Mouse (Mus musculus) midbrain, embryonic 15.5 days (tissue): ENCODE data around the gene Aldh1l1. TPM values are rescaled to one million over a fixed set of nuclear protein-coding genes. Genes with fewer than 3 reads are reported as not detected.

ENCODE experiments used
- ATAC-seq: fragments of 200-750 bp; cut with Nextera tagmentation; replicated peaks from 2 replicates; pipeline ENCODE4 v1.8.0; 2017; ENCODE audit warnings: moderate TSS enrichment
- H3K27ac ChIP-seq: fragments of 300-500 bp; sonication (generic); 2 replicates; pipeline ENCODE4 v1.5.1; 2015; ENCODE audit warnings: mild to moderate bottlenecking, inconsistent platforms
- H3K27me3 ChIP-seq: fragments of 300-500 bp; sonication (generic); replicated peaks from 2 replicates; pipeline ENCODE4 v1.6.1; 2015; ENCODE audit warnings: inconsistent platforms
- H3K36me3 ChIP-seq: fragments of 300-500 bp; sonication (generic); replicated peaks from 2 replicates; pipeline ENCODE4 v1.6.1; 2015; ENCODE audit warnings: inconsistent platforms
- H3K4me1 ChIP-seq: fragments of 300-500 bp; sonication (generic); 2 replicates; pipeline ENCODE4 v1.6.1; 2015; ENCODE audit warnings: inconsistent platforms
- H3K4me2 ChIP-seq: fragments of 300-500 bp; sonication (generic); 2 replicates; pipeline ENCODE4 v1.6.1; 2015; ENCODE audit warnings: inconsistent platforms, mild to moderate bottlenecking, moderate library complexity
- H3K4me3 ChIP-seq: fragments of 300-500 bp; sonication (generic); 2 replicates; pipeline ENCODE4 v1.5.1; 2015; ENCODE audit warnings: mild to moderate bottlenecking, inconsistent platforms
- H3K9ac ChIP-seq: fragments of 300-500 bp; sonication (generic); 2 replicates; pipeline ENCODE4 v1.6.1; 2015; ENCODE audit warnings: mild to moderate bottlenecking, inconsistent platforms
- H3K9me3 ChIP-seq: fragments of 300-500 bp; sonication (generic); 2 replicates; pipeline ENCODE4 v1.6.1; 2016; ENCODE audit warnings: inconsistent platforms
- WGBS: fragments of 180-500 bp; shearing (Covaris S2); methylation state at CpG from one replicate; pipeline ENCODE4 v1.1.7; 2015; ENCODE audit warnings: mixed read lengths; 5-methylcytosine and 5-hydroxymethylcytosine counted together
- polyA plus RNA-seq: library from polyadenylated mRNA; unstranded; fragments of >200 nt; fragmentation: Nextera tagmentation; extraction: Ambion mirVana; gene quantifications from 2 replicates; pipeline ENCODE4 v1.2.1, GENCODE M21; 2015

Gene Aldh1l1
- polyA plus RNA-seq, 1 experiment from 2014 or later: 49.9 TPM

DNA sequence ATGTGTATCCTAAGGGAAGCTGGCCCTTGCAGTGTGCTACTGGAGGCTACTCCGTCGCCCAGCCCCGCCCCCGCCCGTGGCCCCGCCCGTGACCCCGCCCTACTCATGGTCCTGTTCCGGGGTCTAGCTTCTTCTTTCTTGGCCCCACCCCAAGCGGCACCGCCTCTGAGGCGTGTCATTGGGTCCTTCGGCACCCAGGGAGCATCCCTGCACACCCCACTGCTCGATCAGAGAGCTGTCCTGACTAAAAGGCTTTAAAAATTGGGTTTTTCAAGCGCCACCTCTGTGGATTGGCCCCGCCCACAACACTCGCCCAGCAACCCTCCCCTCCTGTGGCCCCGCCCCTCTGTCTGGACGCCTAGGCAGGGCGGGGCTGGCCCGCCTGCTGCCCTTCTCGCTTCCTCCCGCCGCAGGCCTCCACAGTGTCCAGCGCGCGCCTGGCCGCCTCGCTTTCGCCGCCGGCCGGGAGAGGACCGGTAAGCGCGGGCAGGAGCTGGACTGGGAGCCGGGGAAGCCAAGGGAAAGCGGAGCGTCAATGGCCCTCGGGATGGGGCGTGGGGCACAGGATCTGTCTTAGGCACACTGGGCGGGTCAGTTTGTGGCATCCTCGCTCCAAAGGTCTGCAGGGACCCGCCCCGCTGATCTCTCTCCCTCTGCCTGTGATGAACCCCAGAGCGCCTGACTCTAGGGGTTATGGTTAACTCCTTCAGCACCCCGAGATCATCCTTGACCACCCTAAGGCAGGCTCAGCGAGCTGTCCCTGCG, 118.5 kb downstream of the Aldh1l1 start, which contains the start of gene Slc41a3:
Gene Slc41a3 (plus strand): TSS at position 193 of the 765 bp plus-strand sequence.
- Histone ChIP-seq H3K4me3 (peak within 1 kb of the TSS; percentile 69), H3K9ac (peak within 1 kb of the TSS; percentile 71), H3K36me3 (no peaks in the 10 kb centered on the region), H3K4me1 (0 out of 2 replicates have a peak, but pooled peaks cover 12% of the 10 kb centered on the region), H3K27ac (peak within 1 kb of the TSS; percentile 17; the same call in 1 of the 2 replicates), H3K4me2 (peak within 1 kb of the TSS; percentile 94), H3K9me3 (no peaks in the 10 kb centered on the region), H3K27me3 (no peaks in the 10 kb centered on the region)
- ATAC-seq: peak; percentile 88
- WGBS: 2% methylated on average over 49 of the region's 49 CpGs

DNA sequence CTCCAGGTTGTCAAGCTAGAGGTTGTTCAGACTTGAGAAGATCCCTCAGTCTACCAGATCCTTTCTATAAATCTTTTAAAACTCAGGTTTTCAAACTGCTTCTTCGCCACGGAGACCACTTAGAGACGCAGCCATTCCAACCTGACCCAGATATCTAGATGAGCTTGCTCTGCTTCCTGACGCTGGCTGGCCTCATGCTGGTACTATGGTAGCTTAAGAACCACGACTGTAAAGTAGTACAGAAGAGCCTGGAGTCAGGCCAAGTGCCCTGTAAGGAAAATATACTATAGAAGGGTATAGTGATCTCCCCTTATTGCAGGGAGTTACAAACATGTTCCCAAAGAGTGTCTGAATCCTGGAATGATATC, 119.1 kb downstream of the Aldh1l1 start:
- ATAC-seq: no peak
- no peaks in the 10 kb centered on the region for H3K27me3 ChIP-seq

GRCm38 (mm10) chr6:90606538-90606937, 120.3 kb downstream of the Aldh1l1 start:
- no peak overlapping the region for H3K9ac ChIP-seq
- H3K9me3 ChIP-seq: no peaks in the 10 kb centered on the region
- H3K27ac ChIP-seq: no peak overlapping the region
- 23% methylated on average over 7 of the region's 7 CpGs for WGBS
- no peak overlapping the region for H3K4me3 ChIP-seq
- no peaks in the 10 kb centered on the region for H3K36me3 ChIP-seq
- ATAC-seq: no peak
- no peak overlapping the region for H3K4me2 ChIP-seq
- no peaks in the 10 kb centered on the region for H3K27me3 ChIP-seq
- H3K4me1 ChIP-seq: 0 out of 2 replicates have a peak, but pooled peaks cover 12% of the 10 kb centered on the region

More for the DNA sequence above, 119.1 kb downstream of the Aldh1l1 start:
- H3K27ac ChIP-seq: no peak overlapping the region
- H3K4me1 ChIP-seq: 0 out of 2 replicates have a peak, but pooled peaks cover 12% of the 10 kb centered on the region
- no peaks in the 10 kb centered on the region for H3K36me3 ChIP-seq
- H3K9me3 ChIP-seq: no peaks in the 10 kb centered on the region
- peak overlapping the region; percentile 71; the same call in 1 of the 2 replicates for H3K9ac ChIP-seq
- WGBS: 17% methylated on average over 5 of the region's 5 CpGs
- peak overlapping the region; percentile 94 for H3K4me2 ChIP-seq
- peak overlapping the region; percentile 69 for H3K4me3 ChIP-seq

- H3K4me3 ChIP-seq: no peak overlapping the region
- H3K9ac ChIP-seq: no peak overlapping the region
Measured at GRCm38 (mm10) chr6:90607196-90607595, 121.0 kb downstream of the Aldh1l1 start.

GRCm38 (mm10) chr6:90608186-90608585, 122.0 kb downstream of the Aldh1l1 start:
- Histone ChIP-seq H3K4me1 (0 out of 2 replicates have a peak, but pooled peaks cover 12% of the 10 kb centered on the region), H3K36me3 (no peaks in the 10 kb centered on the region)
- WGBS: 70% methylated on average over 6 of the region's 6 CpGs

More at GRCm38 (mm10) chr6:90607196-90607595, 121.0 kb downstream of the Aldh1l1 start:
- no peak overlapping the region for H3K27ac ChIP-seq
- no peaks in the 10 kb centered on the region for H3K9me3 ChIP-seq
- no peaks in the 10 kb centered on the region for H3K36me3 ChIP-seq
- 0 out of 2 replicates have a peak, but pooled peaks cover 12% of the 10 kb centered on the region for H3K4me1 ChIP-seq
- no peaks in the 10 kb centered on the region for H3K27me3 ChIP-seq
- 12% methylated on average over 5 of the region's 5 CpGs for WGBS
- H3K4me2 ChIP-seq: no peak overlapping the region
- no peak for ATAC-seq

DNA sequence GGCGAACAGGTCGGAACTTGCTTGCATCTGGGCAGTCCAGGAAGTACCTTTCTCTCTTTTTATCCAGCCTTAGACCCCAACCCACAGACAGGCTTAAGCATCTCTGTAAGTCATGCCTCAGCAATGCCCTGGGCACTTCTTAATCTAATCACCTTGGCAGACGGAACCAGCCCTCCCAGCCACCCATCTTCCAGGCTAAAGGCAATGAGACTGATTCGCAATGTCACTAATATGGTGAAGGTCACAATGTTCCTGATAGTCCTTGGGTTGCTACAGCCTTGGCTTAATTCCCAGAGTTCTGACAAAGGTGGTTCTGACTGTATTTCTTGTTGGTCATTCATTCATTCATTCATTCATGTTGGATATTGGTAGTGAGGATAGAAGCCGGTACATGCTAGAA, 124.0 kb downstream of the Aldh1l1 start:
- Histone ChIP-seq H3K27ac (no peak overlapping the region), H3K4me1 (0 out of 2 replicates have a peak, but pooled peaks cover 6% of the 10 kb centered on the region), H3K9me3 (no peaks in the 10 kb centered on the region), H3K4me3 (no peak overlapping the region), H3K36me3 (no peaks in the 10 kb centered on the region), H3K9ac (no peak overlapping the region), H3K27me3 (no peaks in the 10 kb centered on the region), H3K4me2 (no peak overlapping the region)
- no peak for ATAC-seq
- WGBS: 91% methylated on average over 5 of the region's 5 CpGs

More at GRCm38 (mm10) chr6:90608186-90608585, 122.0 kb downstream of the Aldh1l1 start:
- no peaks in the 10 kb centered on the region for H3K9me3 ChIP-seq
- H3K4me3 ChIP-seq: no peak overlapping the region
- no peak overlapping the region for H3K9ac ChIP-seq
- H3K4me2 ChIP-seq: no peak overlapping the region
- H3K27me3 ChIP-seq: no peaks in the 10 kb centered on the region
- no peak for ATAC-seq
- no peak overlapping the region for H3K27ac ChIP-seq

DNA sequence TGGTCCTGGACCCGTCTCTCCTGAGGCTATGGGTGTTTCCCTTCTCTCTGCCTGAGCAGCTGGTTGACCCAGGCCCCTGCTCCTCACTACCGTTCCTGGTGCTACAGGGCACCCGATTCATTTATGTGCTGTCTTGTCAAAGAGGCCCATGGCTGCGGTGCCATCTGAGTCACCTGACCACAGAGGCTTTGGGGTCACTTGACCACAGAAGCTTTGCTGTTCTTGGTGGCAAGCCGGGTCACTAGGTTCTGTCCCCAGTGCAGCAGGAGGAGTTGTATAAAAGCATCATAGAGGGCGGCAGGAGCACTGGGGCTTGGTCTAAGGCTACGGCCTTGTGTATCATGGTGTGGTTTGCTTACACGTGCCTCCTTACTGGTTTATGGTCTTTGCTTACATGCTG, 127.0 kb downstream of the Aldh1l1 start:
- WGBS: 86% methylated on average over 8 of the region's 8 CpGs

DNA sequence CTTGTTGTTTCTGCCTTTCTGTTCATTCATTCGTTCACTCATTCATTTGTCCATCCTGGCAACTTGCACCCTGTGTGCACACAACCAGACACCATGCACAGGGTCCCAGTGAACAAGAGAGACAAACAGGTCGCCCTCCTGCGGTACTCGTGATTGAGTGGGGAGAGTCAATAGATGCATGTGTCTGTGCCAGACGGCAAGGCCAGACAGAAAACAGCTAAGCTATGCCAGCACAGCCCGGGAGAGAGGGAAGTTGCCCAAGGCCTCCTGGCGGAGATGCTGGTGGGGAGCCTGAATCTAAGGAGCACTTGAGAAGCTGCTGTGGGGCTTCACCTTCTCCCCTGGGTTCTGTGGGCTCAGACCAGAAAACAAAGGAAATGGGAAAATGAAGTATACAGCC, 129.1 kb downstream of the Aldh1l1 start:
- H3K9ac ChIP-seq: no peak overlapping the region
- no peak overlapping the region for H3K4me2 ChIP-seq
- no peaks in the 10 kb centered on the region for H3K9me3 ChIP-seq
- WGBS: 71% methylated on average over 7 of the region's 7 CpGs
- ATAC-seq: no peak
- no peaks in the 10 kb centered on the region for H3K36me3 ChIP-seq
- no peaks in the 10 kb centered on the region for H3K27me3 ChIP-seq
- H3K4me3 ChIP-seq: no peak overlapping the region
- no peak overlapping the region for H3K27ac ChIP-seq
- H3K4me1 ChIP-seq: no peaks in the 10 kb centered on the region

More for the DNA sequence above, 127.0 kb downstream of the Aldh1l1 start:
- H3K4me1 ChIP-seq: no peaks in the 10 kb centered on the region
- no peak overlapping the region for H3K9ac ChIP-seq
- H3K27ac ChIP-seq: no peak overlapping the region
- H3K4me3 ChIP-seq: no peak overlapping the region
- no peaks in the 10 kb centered on the region for H3K36me3 ChIP-seq
- no peaks in the 10 kb centered on the region for H3K27me3 ChIP-seq
- ATAC-seq: no peak
- no peak overlapping the region for H3K4me2 ChIP-seq
- no peaks in the 10 kb centered on the region for H3K9me3 ChIP-seq

- H3K27ac ChIP-seq: no peak overlapping the region
- 0 out of 2 replicates have a peak, but pooled peaks have one; percentile 25 for ATAC-seq
- no peaks in the 10 kb centered on the region for H3K36me3 ChIP-seq
- no peaks in the 10 kb centered on the region for H3K27me3 ChIP-seq
- no peaks in the 10 kb centered on the region for H3K9me3 ChIP-seq
- H3K9ac ChIP-seq: no peak overlapping the region
- 70% methylated on average over 6 of the region's 6 CpGs for WGBS
- no peaks in the 10 kb centered on the region for H3K4me1 ChIP-seq
- no peak overlapping the region for H3K4me3 ChIP-seq
- H3K4me2 ChIP-seq: no peak overlapping the region
Measured at GRCm38 (mm10) chr6:90615991-90616390, 129.8 kb downstream of the Aldh1l1 start.

GRCm38 (mm10) chr6:90616481-90616880, 130.3 kb downstream of the Aldh1l1 start:
- no peak overlapping the region for H3K4me2 ChIP-seq
- H3K9me3 ChIP-seq: no peaks in the 10 kb centered on the region
- WGBS: 91% methylated on average over 6 of the region's 6 CpGs

GRCm38 (mm10) chr6:90618274-90618673, 132.0 kb downstream of the Aldh1l1 start:
- Histone ChIP-seq H3K4me1 (0 out of 2 replicates have a peak, but pooled peaks cover 3% of the 10 kb centered on the region), H3K27ac (no peak overlapping the region), H3K27me3 (no peaks in the 10 kb centered on the region), H3K36me3 (no peaks in the 10 kb centered on the region), H3K4me2 (no peak overlapping the region), H3K9ac (no peak overlapping the region), H3K9me3 (no peaks in the 10 kb centered on the region), H3K4me3 (no peak overlapping the region)
- ATAC-seq: no peak
- 79% methylated on average over 4 of the region's 4 CpGs for WGBS

More at GRCm38 (mm10) chr6:90616481-90616880, 130.3 kb downstream of the Aldh1l1 start:
- no peak overlapping the region for H3K27ac ChIP-seq
- no peak overlapping the region for H3K9ac ChIP-seq
- no peaks in the 10 kb centered on the region for H3K4me1 ChIP-seq
- no peaks in the 10 kb centered on the region for H3K27me3 ChIP-seq
- no peak overlapping the region for H3K4me3 ChIP-seq
- no peaks in the 10 kb centered on the region for H3K36me3 ChIP-seq
- ATAC-seq: no peak

DNA sequence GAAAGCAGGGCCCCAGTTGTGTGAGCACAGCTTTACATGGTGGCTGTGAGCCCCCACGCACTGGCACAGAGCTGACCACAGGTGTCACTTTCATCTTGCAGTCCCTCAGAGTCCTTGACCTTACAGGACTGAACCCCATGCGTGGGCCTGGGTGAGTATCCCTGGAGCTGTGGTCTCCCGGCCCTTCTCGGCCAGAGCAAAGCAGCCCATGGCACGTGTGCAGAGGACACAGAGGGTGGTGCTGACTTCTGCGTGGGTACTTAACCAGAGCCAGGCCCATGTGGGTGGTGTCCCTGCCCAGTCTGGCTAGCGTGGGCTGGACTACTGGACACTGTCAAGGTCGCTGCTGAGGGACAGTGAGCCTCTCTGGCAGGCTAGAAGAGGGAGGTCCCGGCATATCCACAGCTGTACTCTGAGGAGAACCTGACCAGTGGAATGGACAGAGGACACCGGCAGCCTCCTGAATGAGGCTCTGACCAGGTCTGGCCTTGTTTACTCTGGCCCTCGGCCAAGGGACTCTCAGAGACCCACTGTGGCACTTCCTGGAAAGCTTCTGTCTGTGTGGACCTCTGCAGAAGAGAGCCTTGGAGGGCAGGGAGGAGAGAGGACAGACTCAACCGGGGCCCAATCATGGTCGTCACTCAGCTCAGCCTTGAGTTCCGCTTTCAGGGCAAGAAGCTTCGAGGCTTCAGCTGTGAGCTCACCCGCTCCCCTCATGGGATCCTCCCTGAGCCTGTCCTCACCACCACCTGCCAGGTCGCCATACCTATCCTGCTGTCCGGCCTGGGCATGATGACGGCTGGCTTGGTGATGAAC, 132.8 kb downstream of the Aldh1l1 start:
- 87% methylated on average over 19 of the region's 19 CpGs for WGBS

More for the DNA sequence above, 132.8 kb downstream of the Aldh1l1 start:
- H3K9ac ChIP-seq: no peak overlapping the region
- 0 out of 2 replicates have a peak, but pooled peaks cover 3% of the 10 kb centered on the region for H3K4me1 ChIP-seq
- H3K27ac ChIP-seq: no peak overlapping the region
- no peaks in the 10 kb centered on the region for H3K27me3 ChIP-seq
- H3K4me3 ChIP-seq: no peak overlapping the region
- no peaks in the 10 kb centered on the region for H3K36me3 ChIP-seq
- no peaks in the 10 kb centered on the region for H3K9me3 ChIP-seq
- no peak overlapping the region for H3K4me2 ChIP-seq
- no peak for ATAC-seq
